Mouse (Mus musculus): Measurements from ENCODE around the gene Cabp1.
"Not testable (repeated sequence)": the region's sequence is repeated elsewhere in the genome, so short reads cannot be mapped to it uniquely, and the experiment has no call there.

DNA sequence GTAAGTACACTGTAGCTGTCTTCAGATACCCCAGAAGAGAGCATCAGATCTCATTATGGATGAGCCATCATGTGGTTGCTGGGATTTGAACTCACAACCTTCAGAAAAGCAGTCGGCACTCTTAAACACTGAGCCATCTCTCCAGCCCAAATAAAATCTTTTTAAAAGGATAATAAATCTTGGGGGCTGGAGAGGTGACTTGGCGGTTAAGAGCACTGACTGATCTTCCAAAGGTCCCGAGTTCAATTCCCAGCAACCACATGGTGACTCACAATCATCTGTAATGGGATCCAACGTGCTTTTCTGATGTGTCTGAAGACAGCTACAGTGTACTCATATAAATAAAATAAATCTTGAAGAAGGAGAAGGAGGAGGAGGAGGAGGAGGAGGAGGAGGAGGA is 29.7 kb downstream of the Cabp1 start:
- not testable (repeated sequence) for TF ChIP-seq CTCF (IDR thresholded peaks at IDR 0.05); POLR2A (IDR thresholded peaks at IDR 0.05; ENCODE audit: insufficient read depth, low read depth, low read length)

Measured in heart, adult 2 months (tissue).